Mouse (Mus musculus) liver, adult 2 months (tissue): ENCODE data around the gene Eif3k. TPM values are rescaled to one million over a fixed set of nuclear protein-coding genes. Genes with fewer than 3 reads are reported as not detected.

Experiments used
- DNase-seq: peaks from one replicate; pipeline ENCODE4 v3.0.0-alpha.2; 2011; ENCODE audit warnings: low read depth, low spot score; ENCODE audit errors: extremely low read depth
- H3K27ac ChIP-seq: fragments of 200-500 bp; replicated peaks from 2 replicates; pipeline ENCODE4 v1.5.1; 2012; ENCODE audit warnings: low read depth, mild to moderate bottlenecking, control low read depth, inconsistent platforms, low read length; ENCODE audit not compliant: insufficient read depth
- H3K27me3 ChIP-seq: fragments of 200-500 bp; 2 replicates; pipeline ENCODE4 v1.6.1; 2012; ENCODE audit warnings: mild to moderate bottlenecking, moderate library complexity, low read length, inconsistent platforms; ENCODE audit not compliant: control insufficient read depth, insufficient read depth
- H3K36me3 ChIP-seq: fragments of 200-500 bp; 2 replicates; pipeline ENCODE4 v1.6.1; 2012; ENCODE audit warnings: low read length, inconsistent platforms; ENCODE audit not compliant: control insufficient read depth, insufficient read depth
- H3K4me1 ChIP-seq: fragments of 200-500 bp; 2 replicates; pipeline ENCODE4 v1.6.1; 2011; ENCODE audit warnings: low read length; ENCODE audit not compliant: control insufficient read depth, insufficient read depth
- H3K4me3 ChIP-seq: fragments of 200-500 bp; 2 replicates; pipeline ENCODE4 v1.5.1; 2011; ENCODE audit warnings: low read depth, mild to moderate bottlenecking, control low read depth, low read length, moderate library complexity; ENCODE audit not compliant: insufficient read depth
- H3K79me2 ChIP-seq: fragments of 200-500 bp; 2 replicates; pipeline ENCODE4 v1.6.1; 2012; ENCODE audit warnings: inconsistent platforms, mild to moderate bottlenecking, low read length, moderate library complexity; ENCODE audit not compliant: control insufficient read depth, insufficient read depth
- H3K9ac ChIP-seq: fragments of 200-500 bp; 2 replicates; pipeline ENCODE4 v1.6.1; 2012; ENCODE audit warnings: low read depth, mild to moderate bottlenecking, control low read depth, inconsistent platforms, low read length
- CTCF ChIP-seq: fragments of 200-500 bp; IDR thresholded peaks from 2 replicates; pipeline ENCODE4 v1.5.1; 2011; ENCODE audit warnings: low read depth, low read length, control low read depth
- POLR2A ChIP-seq: fragments of 200-500 bp; IDR thresholded peaks from 2 replicates; pipeline ENCODE4 v1.6.1; 2011; ENCODE audit warnings: low read length, control low read depth; ENCODE audit not compliant: insufficient read depth; ENCODE audit errors: extremely low read depth
- WGBS: fragments of 180-500 bp; shearing (Covaris S2); methylation state at CpG from one replicate; pipeline ENCODE4 v1.1.7; 2018; 5-methylcytosine and 5-hydroxymethylcytosine counted together
- polyA plus RNA-seq: library from polyadenylated mRNA; depleted of rRNA; stranded (reverse); fragments of >200 nt; gene quantifications from 2 replicates; pipeline ENCODE4 v1.2.3, GENCODE M21; 2012
- total RNA-seq: library from RNA; depleted of rRNA; stranded (reverse); fragments of >200 nt; gene quantifications from 2 replicates; pipeline ENCODE4 v1.2.3, GENCODE M21; 2014

The Eif3k gene
- total and polyA plus RNA-seq, 2 experiments = 64.8 to 91.2 TPM

- Histone ChIP-seq H3K9ac (no peak overlapping the region), H3K27me3 (no peaks in the 10 kb centered on the region), H3K36me3 (peaks cover 2% of the 10 kb centered on the region; the same call in 1 of the 2 replicates), H3K27ac (no peak overlapping the region), H3K79me2 (peaks cover 71% of the 10 kb centered on the region), H3K4me3 (no peak overlapping the region), H3K4me1 (peaks cover 34% of the 10 kb centered on the region)
- TF ChIP-seq CTCF (no peak), POLR2A (no peak)
- 80% methylated on average over 10 of the region's 10 CpGs for WGBS
- DNase-seq = no peak
Observed at GRCm38 (mm10) chr7:28950346-28951037, 31.2 kb downstream of the Eif3k start.

GRCm38 (mm10) chr7:28949298-28949697 is 32.4 kb downstream of the Eif3k start:
- Histone ChIP-seq H3K27ac (no peak overlapping the region), H3K4me1 (peaks cover 32% of the 10 kb centered on the region), H3K4me3 (no peak overlapping the region), H3K9ac (no peak overlapping the region), H3K36me3 (peaks cover 2% of the 10 kb centered on the region; the same call in 1 of the 2 replicates), H3K79me2 (peaks cover 64% of the 10 kb centered on the region), H3K27me3 (no peaks in the 10 kb centered on the region)
- TF ChIP-seq CTCF (no peak), POLR2A (no peak)
- WGBS = 45% methylated on average over 2 of the region's 2 CpGs
- DNase-seq = no peak

GRCm38 (mm10) chr7:28948746-28949145 is 32.9 kb downstream of the Eif3k start:
- no peak overlapping the region for H3K4me3 ChIP-seq
- no peaks in the 10 kb centered on the region for H3K27me3 ChIP-seq
- 93% methylated on average over 7 of the region's 7 CpGs for WGBS
- H3K27ac ChIP-seq = peak overlapping the region; percentile 10; the same call in 1 of the 2 replicates
- TF ChIP-seq CTCF = no peak
- TF ChIP-seq POLR2A = no peak
- peaks cover 61% of the 10 kb centered on the region for H3K79me2 ChIP-seq
- peaks cover 2% of the 10 kb centered on the region; the same call in 1 of the 2 replicates for H3K36me3 ChIP-seq
- H3K9ac ChIP-seq = no peak overlapping the region
- no peak for DNase-seq
- peaks cover 30% of the 10 kb centered on the region for H3K4me1 ChIP-seq

- peaks cover 2% of the 10 kb centered on the region; the same call in 1 of the 2 replicates for H3K36me3 ChIP-seq
- H3K9ac ChIP-seq = 0 out of 2 replicates have a peak overlapping the region, but pooled peaks have one; percentile 6
- H3K79me2 ChIP-seq = peaks cover 51% of the 10 kb centered on the region
- DNase-seq = no peak
- H3K4me3 ChIP-seq = no peak overlapping the region
- WGBS = 86% methylated on average over 1 of the region's 1 CpGs
- TF ChIP-seq POLR2A = no peak
- TF ChIP-seq CTCF = no peak
- no peaks in the 10 kb centered on the region for H3K27me3 ChIP-seq
- H3K27ac ChIP-seq = peak overlapping the region; percentile 70
- H3K4me1 ChIP-seq = peaks cover 37% of the 10 kb centered on the region
Observed at GRCm38 (mm10) chr7:28946271-28946610, 35.4 kb downstream of the Eif3k start.

GRCm38 (mm10) chr7:28945416-28946270 is 36.0 kb downstream of the Eif3k start:
- WGBS = 72% methylated on average over 10 of the region's 10 CpGs
- DNase-seq = no peak

More at GRCm38 (mm10) chr7:28945416-28946270, 36.0 kb downstream of the Eif3k start:
- peaks cover 54% of the 10 kb centered on the region; the same call in 1 of the 2 replicates for H3K79me2 ChIP-seq
- H3K36me3 ChIP-seq = peaks cover 2% of the 10 kb centered on the region; the same call in 1 of the 2 replicates
- H3K9ac ChIP-seq = no peak overlapping the region
- no peaks in the 10 kb centered on the region for H3K27me3 ChIP-seq
- TF ChIP-seq POLR2A (no peak), CTCF (no peak)
- peak overlapping the region; percentile 70 for H3K27ac ChIP-seq
- H3K4me3 ChIP-seq = no peak overlapping the region
- peaks cover 39% of the 10 kb centered on the region for H3K4me1 ChIP-seq
